Mouse (Mus musculus): ENCODE measurements around the gene Dcun1d5. TPM values are rescaled to one million over a fixed set of nuclear protein-coding genes. Genes with fewer than 3 reads are reported as not detected.

Dcun1d5 gene
- 24.7 TPM for polyA plus RNA-seq (2017; shearing (Covaris generic))

DNA sequence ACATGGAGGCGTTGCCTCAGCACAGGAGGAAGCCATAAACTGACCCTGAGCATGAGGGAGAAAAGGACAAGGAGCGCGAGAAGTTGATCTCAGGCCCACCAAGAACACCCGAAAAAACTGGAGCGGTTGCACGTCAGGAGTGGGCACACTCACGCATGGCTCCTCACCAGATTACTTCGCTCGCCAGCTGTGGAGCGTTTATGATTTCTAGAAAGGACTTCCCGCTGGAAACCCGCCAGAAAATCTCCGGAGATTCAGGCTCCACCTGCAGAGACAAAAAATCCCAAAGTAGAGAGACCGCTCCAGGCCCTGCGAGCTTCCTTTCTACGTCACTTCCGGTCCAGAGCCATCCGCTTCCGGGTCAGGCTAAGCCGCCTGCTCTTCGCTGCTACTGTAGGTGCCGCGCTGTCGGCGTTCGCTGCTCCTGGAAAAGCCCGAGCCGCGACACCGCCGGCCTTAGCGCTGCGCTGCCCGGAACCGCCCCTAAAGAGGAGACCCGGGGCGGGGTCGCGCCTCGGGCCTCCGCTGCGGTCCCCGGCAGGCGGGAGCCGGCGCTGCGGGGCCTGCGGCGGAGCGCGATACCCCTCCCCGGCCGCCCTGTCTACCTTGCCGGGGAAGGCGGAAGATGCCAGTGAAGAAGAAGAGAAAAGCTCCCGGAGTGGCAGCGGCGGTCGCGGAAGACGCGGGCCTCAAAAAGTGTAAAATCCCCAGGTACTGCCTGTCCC lies at the start of gene Dcun1d5, which contains the start of gene Dync2h1:
Gene Dcun1d5, plus strand, starts transcription at position 349 of the 725 bp plus-strand sequence.
Gene Dync2h1, minus strand, starts transcription at position 275 of the 725 bp plus-strand sequence.

Other genes with a start within 250 kb of the Dcun1d5 start
- 9.3 TPM for gene Dync2h1, start 74 bp upstream of the Dcun1d5 start, polyA plus RNA-seq (2017; shearing (Covaris generic))
- gene Mmp13, start 88.0 kb downstream of the Dcun1d5 start, polyA plus RNA-seq (2017; shearing (Covaris generic)): not detected
- gene Mmp12, start 159.9 kb downstream of the Dcun1d5 start, polyA plus RNA-seq (2017; shearing (Covaris generic)): not detected
- gene Mmp1b, start 203.5 kb downstream of the Dcun1d5 start, polyA plus RNA-seq (2017; shearing (Covaris generic)): not detected

Data from CD4-positive, CD25-positive, alpha-beta regulatory T cell, adult 9 weeks (primary cell).